Mouse (Mus musculus): ENCODE measurements around the gene Traf2. TPM values are rescaled to one million over a fixed set of nuclear protein-coding genes. Genes with fewer than 3 reads are reported as not detected.

The Traf2 gene
- total and polyA plus RNA-seq, 3 experiments = 10.8 to 15.8 (median 13.5) TPM

DNA sequence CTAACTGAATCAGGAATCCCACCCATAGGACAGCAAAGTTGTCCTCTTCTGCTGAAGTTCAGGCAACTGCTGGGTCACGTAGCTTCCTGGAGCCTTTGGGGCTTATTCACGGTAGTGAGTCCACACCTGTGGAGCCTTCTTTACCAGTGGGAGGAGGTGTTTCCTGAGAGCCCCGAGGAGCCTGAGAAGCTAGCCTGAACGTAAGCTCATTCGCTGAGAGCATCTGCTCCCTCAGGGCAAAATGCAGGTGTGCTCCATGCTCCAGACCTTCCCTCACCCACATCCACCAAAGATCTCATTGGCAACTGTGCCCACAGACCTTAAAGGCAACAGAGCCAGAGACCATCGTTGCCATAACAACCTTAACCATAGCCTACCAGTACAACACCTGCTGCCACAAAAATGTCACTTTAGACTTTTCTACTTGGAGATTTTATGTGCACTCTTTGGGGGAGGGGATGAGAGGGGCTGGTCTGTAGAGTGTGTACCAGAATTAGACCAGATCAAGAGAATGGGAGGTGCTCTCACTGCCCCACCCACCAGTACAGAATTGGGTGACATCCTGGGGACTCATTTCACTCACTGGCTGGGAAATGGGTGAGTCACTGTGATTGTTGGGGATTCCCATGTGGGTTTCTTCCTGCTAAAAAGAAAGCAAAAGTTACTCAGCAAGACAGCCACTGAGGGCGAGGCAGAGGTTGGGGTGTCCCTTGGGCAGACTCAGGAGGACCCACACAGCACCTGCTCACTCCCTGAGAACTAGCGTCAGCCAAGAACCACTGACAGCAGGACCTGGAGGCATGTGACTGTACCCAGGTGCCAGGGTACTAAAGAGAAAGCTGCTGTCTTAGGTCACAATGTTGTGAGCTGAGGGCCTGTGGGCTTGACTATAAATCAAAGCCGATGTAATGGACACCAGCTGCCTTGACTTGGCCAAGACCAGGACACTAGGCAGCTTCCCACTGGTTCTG, 2.6 kb upstream of the Traf2 start:
- TF ChIP-seq CTCF (IDR thresholded peaks at IDR 0.05) (no peak), POLR2A (IDR thresholded peaks at IDR 0.05; ENCODE audit: insufficient read depth, low read depth, low read length) (peak; percentile 45; the same call in 1 of the 2 replicates)

GRCm38 (mm10) chr2:25545996-25546810, 537 bp downstream of the Traf2 start:
- 4% methylated on average over 43 of the region's 43 CpGs for WGBS

More for the DNA sequence above, 2.6 kb upstream of the Traf2 start:
- Histone ChIP-seq H3K4me1 (ENCODE audit: control insufficient read depth, insufficient read depth, low read length) (peaks cover 10% of the 10 kb centered on the region), H3K79me2 (replicated peaks; ENCODE audit: control insufficient read depth, insufficient read depth, low read length) (peaks cover 10% of the 10 kb centered on the region), H3K27ac (no peak overlapping the region), H3K27me3 (ENCODE audit: control insufficient read depth, insufficient read depth, low read length) (no peaks in the 10 kb centered on the region), H3K4me3 (no peak overlapping the region), H3K9ac (ENCODE audit: low read depth, low read length) (no peak overlapping the region), H3K36me3 (ENCODE audit: control insufficient read depth, insufficient read depth, low read length) (no peaks in the 10 kb centered on the region)
- no peak for DNase-seq
- 55% methylated on average over 9 of the region's 9 CpGs for WGBS
- intact Hi-C loops (cut with DNase I) = loop anchor here (5.0 kb wide), 1 partner anchor 47 kb away; the partner anchor contains the start of genes C8g and Fbxw5

GRCm38 (mm10) chr2:25541644-25542367, 4.9 kb downstream of the Traf2 start:
- no peak overlapping the region for H3K9ac ChIP-seq (ENCODE audit: low read depth, low read length)
- no peak overlapping the region for H3K27ac ChIP-seq
- no peak overlapping the region for H3K4me3 ChIP-seq
- TF ChIP-seq CTCF (IDR thresholded peaks at IDR 0.05) (no peak), POLR2A (IDR thresholded peaks at IDR 0.05; ENCODE audit: insufficient read depth, low read depth, low read length) (no peak), EP300 (IDR thresholded peaks at IDR 0.05; ENCODE audit: insufficient read depth, low read depth, low read length) (no peak)
- 87% methylated on average over 10 of the region's 10 CpGs for WGBS
- H3K4me1 ChIP-seq (ENCODE audit: control insufficient read depth, insufficient read depth, low read length) = peaks cover 7% of the 10 kb centered on the region
- intact Hi-C loops (cut with DNase I) = no loop called here
- peaks cover 11% of the 10 kb centered on the region for H3K79me2 ChIP-seq (replicated peaks; ENCODE audit: control insufficient read depth, insufficient read depth, low read length)
- DNase-seq = no peak
- H3K27me3 ChIP-seq (ENCODE audit: control insufficient read depth, insufficient read depth, low read length) = no peaks in the 10 kb centered on the region
- H3K36me3 ChIP-seq (ENCODE audit: control insufficient read depth, insufficient read depth, low read length) = peaks cover 2% of the 10 kb centered on the region

More at GRCm38 (mm10) chr2:25545996-25546810, 537 bp downstream of the Traf2 start:
- Histone ChIP-seq H3K27me3 (ENCODE audit: control insufficient read depth, insufficient read depth, low read length) (no peaks in the 10 kb centered on the region), H3K4me1 (ENCODE audit: control insufficient read depth, insufficient read depth, low read length) (peaks cover 10% of the 10 kb centered on the region), H3K27ac (peak overlapping the region; percentile 96), H3K79me2 (replicated peaks; ENCODE audit: control insufficient read depth, insufficient read depth, low read length) (peaks cover 11% of the 10 kb centered on the region), H3K9ac (ENCODE audit: low read depth, low read length) (peak overlapping the region; percentile 98), H3K4me3 (peak overlapping the region; percentile 73), H3K36me3 (ENCODE audit: control insufficient read depth, insufficient read depth, low read length) (no peaks in the 10 kb centered on the region)
- intact Hi-C loops (cut with DNase I) = loop anchor here (5.0 kb wide), 1 partner anchor 44 kb away; the partner anchor contains the start of genes C8g and Fbxw5
- no peak for DNase-seq
- TF ChIP-seq EP300 (IDR thresholded peaks at IDR 0.05; ENCODE audit: insufficient read depth, low read depth, low read length) = no peak
- 0 out of 2 replicates have a peak, but pooled peaks have one; percentile 2 for TF ChIP-seq CTCF (IDR thresholded peaks at IDR 0.05)
- no peak for TF ChIP-seq POLR2A (IDR thresholded peaks at IDR 0.05; ENCODE audit: insufficient read depth, low read depth, low read length)

DNA sequence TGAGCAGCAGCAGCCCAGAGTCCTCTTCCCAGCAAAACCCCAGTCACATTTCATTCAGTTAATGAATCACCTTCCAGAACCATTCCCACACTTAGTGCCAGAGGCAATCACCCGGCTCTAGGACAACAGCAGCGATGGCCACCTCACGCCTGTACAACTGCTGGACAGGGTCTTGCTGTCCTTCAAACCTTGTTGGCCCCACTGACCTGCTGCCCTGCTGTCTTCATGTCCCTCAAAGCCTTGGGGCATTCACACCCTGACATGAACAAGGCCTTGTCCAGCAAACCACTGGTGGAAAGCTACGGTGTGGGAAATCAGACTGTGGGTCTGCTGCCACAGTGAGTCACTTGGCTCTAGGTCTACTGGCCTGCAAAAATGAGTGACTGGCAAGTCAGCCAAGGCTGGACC, 6.2 kb downstream of the Traf2 start:
- 58% methylated on average over 4 of the region's 4 CpGs for WGBS
- H3K27ac ChIP-seq = no peak overlapping the region

DNA sequence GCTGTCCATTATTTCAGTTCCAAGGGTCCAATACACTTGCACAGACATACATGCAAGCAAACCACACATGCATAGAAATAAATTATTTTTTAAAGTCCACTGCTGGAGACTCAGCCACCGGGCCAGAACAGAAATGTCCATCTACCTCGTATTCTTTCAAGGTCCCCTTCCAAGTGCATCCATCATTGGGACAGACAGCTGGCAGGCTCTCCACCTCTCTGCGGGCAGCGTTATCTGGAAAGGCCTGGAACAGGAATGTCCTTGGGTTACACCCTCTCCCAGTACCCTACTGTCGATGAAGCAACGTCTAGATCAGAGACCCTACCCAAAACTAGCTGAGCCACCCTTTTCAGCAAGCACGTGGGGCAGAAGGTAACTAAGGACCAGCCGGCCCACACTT, 10.2 kb downstream of the Traf2 start:
- 58% methylated on average over 8 of the region's 8 CpGs for WGBS

More for the DNA sequence above, 6.2 kb downstream of the Traf2 start:
- H3K9ac ChIP-seq (ENCODE audit: low read depth, low read length) = no peak overlapping the region
- peaks cover 9% of the 10 kb centered on the region for H3K36me3 ChIP-seq (ENCODE audit: control insufficient read depth, insufficient read depth, low read length)
- no peak overlapping the region for H3K4me3 ChIP-seq
- peaks cover 5% of the 10 kb centered on the region for H3K79me2 ChIP-seq (replicated peaks; ENCODE audit: control insufficient read depth, insufficient read depth, low read length)
- peaks cover 4% of the 10 kb centered on the region for H3K4me1 ChIP-seq (ENCODE audit: control insufficient read depth, insufficient read depth, low read length)
- no peaks in the 10 kb centered on the region for H3K27me3 ChIP-seq (ENCODE audit: control insufficient read depth, insufficient read depth, low read length)
- TF ChIP-seq CTCF (IDR thresholded peaks at IDR 0.05) (no peak), EP300 (IDR thresholded peaks at IDR 0.05; ENCODE audit: insufficient read depth, low read depth, low read length) (no peak), POLR2A (IDR thresholded peaks at IDR 0.05; ENCODE audit: insufficient read depth, low read depth, low read length) (no peak)
- intact Hi-C loops (cut with DNase I) = no loop called here
- DNase-seq = peak in 1 of 2 experiments; percentile 40

More for the DNA sequence above, 10.2 kb downstream of the Traf2 start:
- DNase-seq = peak in 1 of 2 experiments; percentile 48
- H3K4me1 ChIP-seq (ENCODE audit: control insufficient read depth, insufficient read depth, low read length) = peaks cover 11% of the 10 kb centered on the region
- H3K79me2 ChIP-seq (replicated peaks; ENCODE audit: control insufficient read depth, insufficient read depth, low read length) = no peaks in the 10 kb centered on the region
- H3K27ac ChIP-seq = peak overlapping the region; percentile 47
- H3K36me3 ChIP-seq (ENCODE audit: control insufficient read depth, insufficient read depth, low read length) = peaks cover 17% of the 10 kb centered on the region
- no peak for TF ChIP-seq POLR2A (IDR thresholded peaks at IDR 0.05; ENCODE audit: insufficient read depth, low read depth, low read length)
- no peak for TF ChIP-seq EP300 (IDR thresholded peaks at IDR 0.05; ENCODE audit: insufficient read depth, low read depth, low read length)
- no peak for TF ChIP-seq CTCF (IDR thresholded peaks at IDR 0.05)
- no peaks in the 10 kb centered on the region for H3K27me3 ChIP-seq (ENCODE audit: control insufficient read depth, insufficient read depth, low read length)
- no peak overlapping the region for H3K9ac ChIP-seq (ENCODE audit: low read depth, low read length)
- intact Hi-C loops (cut with DNase I) = no loop called here
- H3K4me3 ChIP-seq = no peak overlapping the region
